Mouse (Mus musculus): Measurements from ENCODE around the gene Wfikkn2.
A peak's percentile ranks its signal among the peaks of the same experiment; 100 is the strongest.

The Wfikkn2 gene

GRCm38 (mm10) chr11:94265134-94265785 lies 19.5 kb upstream of the Wfikkn2 start:
- DNase-seq (ENCODE audit: low read depth, low spot score) = peak; percentile 85

DNA sequence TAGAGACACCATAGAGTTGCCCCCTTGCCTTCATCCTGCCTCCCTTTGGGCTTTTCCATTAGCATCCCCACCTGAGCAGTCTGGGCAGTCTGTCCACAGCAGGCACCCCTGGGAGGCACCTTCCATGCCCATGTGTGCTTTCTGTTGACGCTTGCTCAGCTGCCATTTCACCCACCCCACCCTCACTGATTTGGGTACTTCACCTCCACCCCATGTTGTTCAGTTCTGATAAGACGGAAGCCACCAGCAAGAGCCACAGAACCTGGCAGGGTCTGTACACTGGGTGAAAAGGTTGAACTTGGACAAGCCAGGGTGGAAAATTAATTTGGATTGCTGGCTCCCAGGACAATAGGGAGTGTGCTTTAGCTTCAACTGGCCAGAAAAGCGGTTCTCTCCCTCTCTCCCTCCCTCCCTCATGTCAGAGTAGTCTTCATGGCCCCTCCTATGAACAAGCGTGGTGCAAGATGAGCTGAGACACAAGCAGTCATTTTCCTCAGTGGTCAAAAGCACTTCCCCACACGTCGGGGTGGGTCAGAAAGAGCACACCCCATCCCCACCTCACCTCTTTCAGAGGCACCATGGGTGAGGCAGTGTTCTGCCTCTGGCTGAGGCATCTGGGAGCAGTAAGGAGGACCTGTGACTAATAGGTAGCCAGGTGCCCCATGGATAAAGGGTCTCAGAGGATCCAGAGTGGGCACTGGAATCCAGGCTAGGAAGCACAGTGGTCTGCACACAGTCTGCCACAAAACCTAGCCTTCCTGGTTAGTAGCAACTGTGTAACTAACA lies 16.0 kb upstream of the Wfikkn2 start:
- no peak for DNase-seq (ENCODE audit: low read depth, low spot score)

DNA sequence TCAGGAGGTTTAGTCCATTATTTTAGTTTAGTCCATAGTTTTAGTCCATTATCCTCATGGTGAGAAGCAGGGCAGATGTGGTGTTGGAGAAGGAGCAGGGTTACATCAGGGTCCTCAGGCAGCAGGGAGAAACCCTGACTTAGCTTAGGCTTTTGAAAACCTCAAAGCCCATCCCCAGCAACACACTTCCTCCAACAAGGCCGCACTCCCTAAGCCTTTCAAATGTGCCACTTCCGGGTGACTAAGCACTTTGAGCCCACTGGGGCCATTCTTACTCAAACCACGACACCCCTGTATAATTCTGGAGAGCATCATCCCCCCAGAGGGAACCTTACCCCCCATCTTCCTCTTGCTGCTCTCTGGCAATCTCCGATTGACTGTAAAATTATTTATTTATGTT lies 14.0 kb upstream of the Wfikkn2 start:
- DNase-seq (ENCODE audit: low read depth, low spot score) = no peak

- DNase-seq (ENCODE audit: low read depth, low spot score) = no peak
Observed at GRCm38 (mm10) chr11:94257987-94258386, 12.2 kb upstream of the Wfikkn2 start.

DNA sequence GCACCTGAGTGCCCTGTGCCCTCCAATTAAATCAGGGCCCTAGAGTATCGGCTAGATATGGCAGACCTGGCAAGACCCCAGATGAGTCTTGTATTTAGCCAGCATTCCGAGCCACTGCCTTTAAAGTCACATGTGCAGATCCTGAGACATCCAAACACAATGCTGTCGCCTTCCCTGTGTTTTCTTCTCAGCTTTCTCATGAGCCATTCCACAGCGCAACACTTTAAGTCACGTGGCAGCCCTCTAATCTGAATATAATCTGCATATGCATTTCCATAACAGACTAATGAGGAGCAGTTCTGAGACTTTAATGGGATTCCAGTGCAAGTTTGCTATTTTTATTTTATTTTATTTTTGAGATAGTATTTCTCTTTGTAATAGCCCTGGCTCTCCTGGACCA lies 9.9 kb upstream of the Wfikkn2 start:
- DNase-seq (ENCODE audit: low read depth, low spot score) = no peak

DNA sequence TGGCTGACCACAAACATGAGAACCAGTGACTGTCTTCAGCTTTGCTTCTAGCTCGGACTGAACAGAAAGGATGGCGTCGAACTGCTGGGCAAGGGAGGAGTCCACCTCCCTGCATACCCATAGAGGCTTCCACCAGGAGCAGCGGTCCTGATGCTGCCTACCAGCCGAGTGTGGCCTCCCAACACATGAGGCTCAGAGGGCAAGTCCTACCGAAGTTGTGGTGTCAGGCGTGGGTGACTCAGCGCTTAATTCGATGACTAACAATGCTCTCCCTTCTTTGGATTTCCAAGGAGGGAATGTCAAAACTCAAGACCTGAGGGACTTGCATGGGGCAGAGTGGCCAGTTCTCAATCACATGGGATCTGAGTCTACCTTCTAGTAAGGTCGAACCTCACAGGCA lies 7.9 kb upstream of the Wfikkn2 start:
- DNase-seq (ENCODE audit: low read depth, low spot score) = no peak

DNA sequence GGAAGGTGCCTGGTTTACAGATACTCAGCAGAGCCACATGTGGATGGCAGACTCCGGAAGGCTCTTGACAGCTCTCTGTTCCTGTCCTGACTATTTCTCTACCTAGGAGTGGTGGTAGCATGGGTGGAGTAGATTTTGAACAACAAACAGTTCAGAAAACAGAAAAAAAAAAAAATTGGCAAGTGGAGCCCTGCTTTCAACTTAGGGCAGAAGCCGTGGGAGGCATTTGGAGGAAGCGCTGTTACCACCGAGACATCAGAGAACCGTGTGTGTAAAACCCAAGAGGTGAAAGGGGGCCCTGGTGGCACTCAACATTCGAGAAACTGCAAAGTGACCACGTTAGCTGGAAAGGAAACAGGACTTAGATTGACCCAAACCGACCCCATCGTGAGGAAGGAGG lies 7.4 kb upstream of the Wfikkn2 start:
- DNase-seq (ENCODE audit: low read depth, low spot score) = no peak

GRCm38 (mm10) chr11:94246789-94247061 lies 920 bp upstream of the Wfikkn2 start:
- no peak for DNase-seq (ENCODE audit: low read depth, low spot score)

GRCm38 (mm10) chr11:94244385-94244784 lies 1.4 kb downstream of the Wfikkn2 start:
- DNase-seq (ENCODE audit: low read depth, low spot score) = no peak

- no peak for DNase-seq (ENCODE audit: low read depth, low spot score)
Observed at GRCm38 (mm10) chr11:94243422-94244180, 2.2 kb downstream of the Wfikkn2 start.

DNA sequence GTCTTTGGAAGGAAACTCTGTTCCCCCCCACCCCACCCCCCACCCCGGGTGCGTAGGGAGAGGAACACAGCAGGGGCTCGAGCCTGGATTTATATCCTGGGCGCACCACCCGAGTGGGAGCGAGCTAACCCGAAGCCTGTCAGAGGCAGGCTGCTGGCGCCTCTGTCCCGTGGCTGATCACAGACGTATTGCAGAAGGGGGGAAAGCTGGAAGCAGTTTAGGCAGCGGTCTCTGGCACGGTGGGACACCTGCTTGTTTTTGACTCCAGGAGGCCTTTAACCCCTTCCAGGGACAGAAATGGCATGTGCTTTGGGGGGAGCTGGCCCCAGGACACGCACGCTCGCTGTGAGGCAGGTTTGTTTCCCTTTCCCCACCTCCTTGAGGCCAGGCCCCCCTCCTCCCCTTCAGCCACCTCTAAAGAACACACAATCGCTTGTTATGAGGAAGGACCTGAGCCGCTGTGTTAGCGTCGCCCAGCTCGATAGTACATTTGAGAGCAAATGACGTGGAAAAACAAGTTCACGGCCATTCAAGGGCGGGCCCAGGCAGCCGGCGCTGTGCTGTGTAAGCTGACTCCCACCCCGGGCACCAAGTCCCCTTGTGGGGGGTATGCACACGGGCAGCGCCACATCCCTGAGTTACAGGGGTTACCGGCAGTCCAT lies 2.9 kb downstream of the Wfikkn2 start:
- no peak for DNase-seq (ENCODE audit: low read depth, low spot score)

GRCm38 (mm10) chr11:94239706-94240105 lies 6.1 kb downstream of the Wfikkn2 start:
- DNase-seq (ENCODE audit: low read depth, low spot score) = peak; percentile 63

DNA sequence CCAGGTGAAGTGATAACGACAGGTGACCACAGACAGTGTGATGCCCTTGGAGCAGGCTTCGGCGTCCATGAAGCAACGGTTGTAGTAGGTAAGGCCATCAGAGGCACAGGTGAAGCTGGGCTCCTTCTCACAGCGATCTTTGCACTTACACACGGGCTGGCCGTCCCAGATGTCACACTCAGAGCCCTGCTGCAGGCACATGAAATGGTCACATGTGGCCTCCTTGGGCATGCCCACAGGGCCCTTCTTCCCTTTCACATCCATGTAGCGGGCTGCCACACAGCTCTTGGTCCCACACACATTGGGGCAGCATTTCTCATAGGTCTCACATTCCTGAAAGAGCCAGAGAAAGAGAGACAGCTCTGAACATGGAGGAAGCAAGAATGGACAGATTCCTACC lies 7.0 kb downstream of the Wfikkn2 start:
- DNase-seq (ENCODE audit: low read depth, low spot score) = no peak

GRCm38 (mm10) chr11:94236074-94236473 lies 9.7 kb downstream of the Wfikkn2 start:
- DNase-seq (ENCODE audit: low read depth, low spot score) = peak; percentile 96

DNA sequence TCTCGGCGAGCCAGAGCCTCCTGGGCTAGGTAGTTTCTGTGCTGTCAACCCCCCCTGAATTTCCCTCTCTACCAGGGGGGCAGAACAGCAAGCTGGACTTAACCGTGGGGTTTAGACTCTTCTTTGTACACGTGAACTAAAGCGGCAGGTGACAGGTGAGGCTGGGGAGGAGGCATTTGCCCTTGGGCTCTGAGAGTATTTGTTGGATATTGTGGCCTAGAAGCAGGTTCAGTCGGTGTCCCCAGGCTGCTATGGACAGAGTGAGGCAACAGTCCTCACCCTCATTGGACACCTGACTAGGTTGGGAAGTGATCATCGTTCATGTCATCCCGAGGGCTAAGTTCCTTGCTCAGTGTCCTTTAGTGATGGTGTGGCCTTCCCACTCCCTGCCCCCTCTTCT lies 10.9 kb downstream of the Wfikkn2 start:
- no peak for DNase-seq (ENCODE audit: low read depth, low spot score)

GRCm38 (mm10) chr11:94234380-94234779 lies 11.4 kb downstream of the Wfikkn2 start:
- DNase-seq (ENCODE audit: low read depth, low spot score) = no peak

- DNase-seq (ENCODE audit: low read depth, low spot score) = peak; percentile 93
Observed at GRCm38 (mm10) chr11:94233405-94233804, 12.4 kb downstream of the Wfikkn2 start.

DNA sequence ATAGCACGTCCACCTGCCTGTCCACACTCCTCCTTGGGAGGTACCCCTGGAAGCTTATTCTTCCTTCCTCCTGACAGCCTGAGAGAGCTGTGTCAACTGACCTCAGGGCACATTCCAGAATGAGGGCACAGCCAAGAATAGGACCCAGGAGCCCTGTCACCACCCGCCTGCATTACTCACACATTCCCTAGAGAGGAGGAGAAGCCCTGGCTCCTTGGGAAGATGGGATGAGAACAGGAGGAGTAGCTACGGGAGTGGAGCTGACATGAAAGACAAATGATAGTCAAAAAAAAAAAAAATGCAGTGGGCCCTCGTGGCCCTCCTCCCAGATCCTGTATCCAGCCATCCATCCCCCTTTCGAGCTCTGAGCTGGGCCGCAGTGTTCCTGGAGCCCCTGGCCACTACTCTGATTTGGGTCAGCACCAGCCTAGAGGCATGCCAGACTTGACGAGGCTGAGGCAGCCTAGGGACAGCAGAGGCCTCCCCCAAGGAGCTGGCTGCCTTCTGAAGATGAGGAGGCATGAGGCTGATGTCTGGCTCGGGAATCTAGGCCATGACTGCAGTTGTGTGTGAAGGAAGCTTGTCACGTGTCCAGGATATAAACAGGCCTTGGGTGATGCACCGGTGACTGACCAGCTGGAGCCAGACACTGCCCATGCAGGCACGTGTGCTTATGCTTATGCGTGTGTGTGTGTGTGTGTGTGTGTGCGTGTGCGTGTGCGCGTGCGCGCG lies 13.8 kb downstream of the Wfikkn2 start:
- DNase-seq (ENCODE audit: low read depth, low spot score) = peak; percentile 86

GRCm38 (mm10) chr11:94230244-94230643 lies 15.6 kb downstream of the Wfikkn2 start:
- no peak for DNase-seq (ENCODE audit: low read depth, low spot score)

GRCm38 (mm10) chr11:94229207-94229960 lies 16.4 kb downstream of the Wfikkn2 start:
- peak; percentile 94 for DNase-seq (ENCODE audit: low read depth, low spot score)

DNA sequence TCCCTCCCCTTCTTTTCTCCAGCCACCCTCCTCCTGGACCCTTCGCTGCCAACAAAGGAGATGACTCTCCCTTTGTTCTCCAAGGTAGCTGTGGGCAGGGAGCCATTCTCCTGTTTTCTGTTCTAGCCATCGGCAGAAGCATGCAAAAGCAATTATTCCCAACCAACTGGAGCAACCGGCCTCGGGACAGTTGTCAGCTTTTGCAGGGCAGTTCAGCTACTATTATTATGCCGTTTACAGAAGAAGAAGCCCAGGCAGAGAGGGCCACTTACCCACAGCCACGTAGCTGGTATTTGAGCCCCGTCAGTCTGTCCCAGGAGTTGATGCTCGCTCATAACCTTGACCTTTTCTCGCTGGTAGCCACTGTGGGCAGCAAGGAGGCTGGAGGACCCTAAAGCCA lies 17.4 kb downstream of the Wfikkn2 start:
- DNase-seq (ENCODE audit: low read depth, low spot score) = peak; percentile 74
